Mouse (Mus musculus) MEL (cell line): Measurements from ENCODE around the gene Stk4. TPM values are rescaled to one million over a fixed set of nuclear protein-coding genes. Genes with fewer than 3 reads are reported as not detected.

Experiments
- DNase-seq: peaks from one replicate; pipeline ENCODE4 v3.0.0; 2011; ENCODE audit warnings: low read depth, low spot score
- H3K27ac ChIP-seq: 2 replicates; pipeline ENCODE4 v1.5.1; 2012; ENCODE audit warnings: low read depth, mild to moderate bottlenecking, control low read depth, low read length, moderate library complexity; ENCODE audit not compliant: control insufficient read depth
- H3K27me3 ChIP-seq, 2 experiments: fragments of 150-350 bp in 1 of 2; sonication (generic) in 1 of 2; 2 replicates each; pipeline ENCODE4 v1.6.1; 2012; ENCODE audit warnings: low read length in 2 of 2, mild to moderate bottlenecking in 2 of 2, improper control_type of control experiment in 1 of 2, moderate library complexity in 1 of 2; ENCODE audit not compliant: insufficient read depth in 2 of 2, control insufficient read depth in 1 of 2
- H3K36me3 ChIP-seq, 2 experiments: 2 replicates each; pipeline ENCODE4 v1.6.1; 2012 to 2014; ENCODE audit warnings: low read length in 2 of 2, improper control_type of control experiment in 1 of 2, inconsistent platforms in 1 of 2, mild to moderate bottlenecking in 1 of 2; ENCODE audit not compliant: insufficient read depth in 2 of 2, control insufficient read depth in 1 of 2
- H3K4me1 ChIP-seq, 2 experiments: fragments of 150-350 bp in 1 of 2; sonication (generic) in 1 of 2; 2 replicates each; pipeline ENCODE4 v1.6.1; 2012; ENCODE audit warnings: low read length in 2 of 2, improper control_type of control experiment in 1 of 2, mild to moderate bottlenecking in 1 of 2; ENCODE audit not compliant: insufficient read depth in 2 of 2, control insufficient read depth in 1 of 2
- H3K4me3 ChIP-seq, 2 experiments: fragments of 150-350 bp in 1 of 2; sonication (generic) in 1 of 2; 2 replicates each; pipeline ENCODE4 v1.5.1; 2012; ENCODE audit warnings: low read depth in 2 of 2, low read length in 2 of 2, mild to moderate bottlenecking in 2 of 2, moderate library complexity in 2 of 2, control low read depth in 1 of 2, improper control_type of control experiment in 1 of 2; ENCODE audit not compliant: control insufficient read depth in 1 of 2, insufficient read depth in 1 of 2
- H3K79me2 ChIP-seq: 2 replicates; pipeline ENCODE4 v1.6.1; 2012; ENCODE audit warnings: mild to moderate bottlenecking, low read length, moderate library complexity; ENCODE audit not compliant: control insufficient read depth, poor library complexity, insufficient read depth
- H3K9ac ChIP-seq: 2 replicates; pipeline ENCODE4 v1.6.1; 2012; ENCODE audit warnings: low read depth, mild to moderate bottlenecking, control low read depth, low read length, moderate library complexity; ENCODE audit not compliant: control insufficient read depth, poor library complexity, severe bottlenecking
- H3K9me3 ChIP-seq: fragments of 150-350 bp; sonication (generic); replicated peaks from 2 replicates; pipeline ENCODE4 v1.6.1; 2012; ENCODE audit warnings: mild to moderate bottlenecking, low read length, improper control_type of control experiment, moderate library complexity; ENCODE audit not compliant: insufficient read depth
- CHD1 ChIP-seq: IDR thresholded peaks from 2 replicates; pipeline ENCODE4 v1.6.1; 2012; ENCODE audit warnings: low read depth, mild to moderate bottlenecking, inconsistent platforms, low read length, improper control_type of control experiment
- CTCF ChIP-seq, 3 experiments: IDR thresholded peaks in 2 of 3; conservative IDR thresholded peaks in 1 of 3; 2 replicates each; pipeline ENCODE4 v1.5.1; 2011 to 2012; ENCODE audit warnings: low read length in 3 of 3, low read depth in 2 of 3, mild to moderate bottlenecking in 2 of 3, improper control_type of control experiment in 1 of 3, inconsistent platforms in 1 of 3, mixed read lengths in 1 of 3, moderate library complexity in 1 of 3; ENCODE audit not compliant: control insufficient read depth in 1 of 3, insufficient read depth in 1 of 3, poor library complexity in 1 of 3, severe bottlenecking in 1 of 3
- E2F4 ChIP-seq: IDR thresholded peaks from 2 replicates; pipeline ENCODE4 v1.6.1; 2011; ENCODE audit warnings: low read depth, low read length, improper control_type of control experiment, borderline replicate concordance
- ELF1 ChIP-seq: IDR thresholded peaks from 2 replicates; pipeline ENCODE4 v1.6.1; 2014; ENCODE audit warnings: low read depth, mild to moderate bottlenecking, inconsistent platforms, low read length, improper control_type of control experiment, moderate library complexity
- EP300 ChIP-seq, 2 experiments: IDR thresholded peaks; 2 replicates each; pipeline ENCODE4 v1.6.1; 2011; ENCODE audit warnings: improper control_type of control experiment in 2 of 2, low read length in 2 of 2, low read depth in 1 of 2, mild to moderate bottlenecking in 1 of 2
- ETS1 ChIP-seq: IDR thresholded peaks from 2 replicates; pipeline ENCODE4 v1.6.1; 2012; ENCODE audit warnings: low read depth, mild to moderate bottlenecking, inconsistent platforms, low read length, improper control_type of control experiment, moderate library complexity
- GATA1 ChIP-seq: IDR thresholded peaks from 2 replicates; pipeline ENCODE4 v1.6.1; 2011; ENCODE audit warnings: low read depth, low read length, improper control_type of control experiment
- HCFC1 ChIP-seq: IDR thresholded peaks from 2 replicates; pipeline ENCODE4 v1.6.1; 2012; ENCODE audit warnings: low read depth, mild to moderate bottlenecking, inconsistent platforms, low read length, improper control_type of control experiment, moderate library complexity
- JUND ChIP-seq: IDR thresholded peaks from 2 replicates; pipeline ENCODE4 v1.6.1; 2011; ENCODE audit warnings: low read depth, mild to moderate bottlenecking, improper control_type of control experiment, low read length
- KAT2A ChIP-seq: conservative IDR thresholded peaks from 2 replicates; pipeline ENCODE4 v1.6.1; 2012; ENCODE audit warnings: low read depth, low read length, improper control_type of control experiment, inconsistent platforms
- MAFK ChIP-seq: IDR thresholded peaks from 2 replicates; pipeline ENCODE4 v1.6.1; 2011; ENCODE audit warnings: low read depth, mild to moderate bottlenecking, low read length, improper control_type of control experiment, borderline replicate concordance
- MAZ ChIP-seq: IDR thresholded peaks from 2 replicates; pipeline ENCODE4 v1.6.1; 2012; ENCODE audit warnings: low read depth, mild to moderate bottlenecking, inconsistent platforms, low read length, improper control_type of control experiment
- MEF2A ChIP-seq: IDR thresholded peaks from 2 replicates; pipeline ENCODE4 v1.6.1; 2014; ENCODE audit warnings: low read depth, mild to moderate bottlenecking, inconsistent platforms, low read length, improper control_type of control experiment; ENCODE audit not compliant: poor library complexity, insufficient replicate concordance, severe bottlenecking; ENCODE audit errors: extremely low read depth
- MYB ChIP-seq: IDR thresholded peaks from 2 replicates; pipeline ENCODE4 v1.6.1; 2011; ENCODE audit warnings: mild to moderate bottlenecking, low read depth, low read length, improper control_type of control experiment
- MYC ChIP-seq: IDR thresholded peaks from 2 replicates; pipeline ENCODE4 v1.6.1; 2011; ENCODE audit warnings: low read depth, mild to moderate bottlenecking, low read length, improper control_type of control experiment, moderate library complexity
- NRF1 ChIP-seq: IDR thresholded peaks from 2 replicates; pipeline ENCODE4 v1.6.1; 2014; ENCODE audit warnings: low read depth, mild to moderate bottlenecking, inconsistent platforms, low read length, improper control_type of control experiment, moderate library complexity; ENCODE audit not compliant: poor library complexity, insufficient read depth, severe bottlenecking
- POLR2A ChIP-seq, 2 experiments: IDR thresholded peaks; 2 replicates each; pipeline ENCODE4 v1.6.1; 2011 to 2012; ENCODE audit warnings: low read length in 2 of 2, mild to moderate bottlenecking in 2 of 2, control low read depth in 1 of 2, improper control_type of control experiment in 1 of 2, low read depth in 1 of 2, moderate library complexity in 1 of 2; ENCODE audit not compliant: control insufficient read depth in 1 of 2, insufficient read depth in 1 of 2, poor library complexity in 1 of 2
- POLR2AphosphoS2 ChIP-seq: IDR thresholded peaks from 2 replicates; pipeline ENCODE4 v1.6.1; 2011; ENCODE audit warnings: low read length, improper control_type of control experiment
- RCOR1 ChIP-seq: IDR thresholded peaks from 2 replicates; pipeline ENCODE4 v1.6.1; 2012; ENCODE audit warnings: low read depth, mild to moderate bottlenecking, inconsistent platforms, low read length, improper control_type of control experiment
- SIN3A ChIP-seq: IDR thresholded peaks from 2 replicates; pipeline ENCODE4 v1.6.1; 2012; ENCODE audit warnings: low read length, improper control_type of control experiment, inconsistent platforms
- SMC3 ChIP-seq: IDR thresholded peaks from 2 replicates; pipeline ENCODE4 v1.6.1; 2011; ENCODE audit warnings: low read depth, low read length, improper control_type of control experiment
- TAL1 ChIP-seq: IDR thresholded peaks from 2 replicates; pipeline ENCODE4 v1.6.1; 2012; ENCODE audit warnings: mild to moderate bottlenecking, inconsistent platforms, low read length, moderate library complexity, mixed read lengths
- TBP ChIP-seq: IDR thresholded peaks from 2 replicates; pipeline ENCODE4 v1.8.0; 2011; ENCODE audit warnings: low read depth, low read length, improper control_type of control experiment
- TCF12 ChIP-seq: IDR thresholded peaks from 2 replicates; pipeline ENCODE4 v1.6.1; 2014; ENCODE audit warnings: low read depth, mild to moderate bottlenecking, inconsistent platforms, low read length, improper control_type of control experiment, moderate library complexity
- UBTF ChIP-seq: IDR thresholded peaks from 2 replicates; pipeline ENCODE4 v1.6.1; 2012; ENCODE audit warnings: low read depth, mild to moderate bottlenecking, inconsistent platforms, low read length, improper control_type of control experiment, moderate library complexity, borderline replicate concordance; ENCODE audit not compliant: insufficient read depth
- USF1 ChIP-seq: IDR thresholded peaks from 2 replicates; pipeline ENCODE4 v1.6.1; 2014; ENCODE audit warnings: low read depth, mild to moderate bottlenecking, inconsistent platforms, low read length, improper control_type of control experiment, moderate library complexity
- USF2 ChIP-seq, 2 experiments: IDR thresholded peaks; 2 replicates each; pipeline ENCODE4 v1.6.1; 2011 to 2012; ENCODE audit warnings: improper control_type of control experiment in 2 of 2, low read length in 2 of 2, borderline replicate concordance in 1 of 2, inconsistent platforms in 1 of 2, low read depth in 1 of 2, mild to moderate bottlenecking in 1 of 2; ENCODE audit not compliant: insufficient read depth in 1 of 2
- ZMIZ1 ChIP-seq: IDR thresholded peaks from 2 replicates; pipeline ENCODE4 v1.6.1; 2012; ENCODE audit warnings: low read depth, mild to moderate bottlenecking, inconsistent platforms, low read length, improper control_type of control experiment, moderate library complexity
- ZNF384 ChIP-seq: IDR thresholded peaks from 2 replicates; pipeline ENCODE4 v1.6.1; 2012; ENCODE audit warnings: low read depth, mild to moderate bottlenecking, inconsistent platforms, low read length, improper control_type of control experiment
- polyA plus RNA-seq, 2 experiments: library from polyadenylated mRNA; stranded (reverse) in 1 of 2; unstranded in 1 of 2; fragments of >175 nt in 1 of 2; fragments of >200 nt in 1 of 2; gene quantifications; 2 replicates each; pipeline versions ENCODE4 v1.2.1 to v1.2.4; 2012; ENCODE audit warnings: low replicate concordance in 2 of 2, low read depth in 1 of 2; ENCODE audit not compliant: insufficient read length in 2 of 2, insufficient read depth in 1 of 2, missing spikeins in 1 of 2
- total RNA-seq: library from RNA; depleted of rRNA; stranded (reverse); fragments of 300-350 nt; gene quantifications from 2 replicates; pipeline ENCODE4 v1.2.3, GENCODE M21; 2012

Gene Stk4
- total and polyA plus RNA-seq, 3 experiments, result 46.8 to 56.1 TPM; not detected in 1

DNA sequence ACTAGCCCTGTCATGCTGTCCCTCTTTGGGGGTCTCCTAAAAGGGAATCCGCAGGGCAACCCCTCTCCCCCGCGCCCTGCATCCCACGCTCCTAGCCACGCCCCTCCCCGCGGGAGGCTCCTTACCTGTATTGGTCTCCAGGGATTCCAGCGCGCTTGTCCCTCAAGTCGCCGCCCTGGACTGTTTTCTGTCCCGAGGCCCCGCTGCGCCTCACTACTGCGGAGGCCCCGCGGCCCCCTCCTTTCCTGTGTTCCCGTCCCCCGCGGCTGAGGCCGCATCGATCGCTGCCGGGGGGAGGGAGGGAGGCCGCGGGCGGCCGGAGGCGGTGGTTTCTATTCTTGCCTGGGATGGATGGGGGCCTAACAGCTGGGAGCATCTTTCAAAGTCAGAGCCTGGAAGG is 100.8 kb downstream of the Stk4 start, which contains the start of gene Kcns1:
Gene Kcns1 (minus strand): TSS at position 212 of the 400 bp plus-strand sequence.
- Histone ChIP-seq H3K4me3 (no peak within 1 kb of the TSS), H3K36me3 (peaks cover 0 to 12% of the 10 kb centered on the region in 2 experiments; a peak in 2 of 4 replicates), H3K27ac (no peak within 1 kb of the TSS), H3K79me2 (no peaks in the 10 kb centered on the region), H3K27me3 (peaks cover 0 to under 1% of the 10 kb centered on the region in 2 experiments), H3K9ac (no peak within 1 kb of the TSS), H3K9me3 (no peaks in the 10 kb centered on the region), H3K4me1 (peaks cover 10 to 15% of the 10 kb centered on the region in 2 experiments)
- no peak for TF ChIP-seq SMC3
- no peak for TF ChIP-seq MYC
- TF ChIP-seq CTCF (IDR thresholded peaks at IDR 0.05 in 2 of 3, conservative IDR thresholded peaks at IDR 0.05 in 1 of 3; ENCODE audit: control insufficient read depth in 1 of 3, insufficient read depth in 1 of 3, low read depth in 2 of 3, low read length in 3 of 3, poor library complexity in 1 of 3, severe bottlenecking in 1 of 3), result no peak
- TF ChIP-seq GATA1, result no peak
- no peak for TF ChIP-seq POLR2AphosphoS2
- no peak for TF ChIP-seq CHD1
- no peak for TF ChIP-seq KAT2A
- no peak for TF ChIP-seq ZMIZ1
- TF ChIP-seq NRF1, result no peak
- TF ChIP-seq MEF2A, result no peak
- DNase-seq, result no peak

DNA sequence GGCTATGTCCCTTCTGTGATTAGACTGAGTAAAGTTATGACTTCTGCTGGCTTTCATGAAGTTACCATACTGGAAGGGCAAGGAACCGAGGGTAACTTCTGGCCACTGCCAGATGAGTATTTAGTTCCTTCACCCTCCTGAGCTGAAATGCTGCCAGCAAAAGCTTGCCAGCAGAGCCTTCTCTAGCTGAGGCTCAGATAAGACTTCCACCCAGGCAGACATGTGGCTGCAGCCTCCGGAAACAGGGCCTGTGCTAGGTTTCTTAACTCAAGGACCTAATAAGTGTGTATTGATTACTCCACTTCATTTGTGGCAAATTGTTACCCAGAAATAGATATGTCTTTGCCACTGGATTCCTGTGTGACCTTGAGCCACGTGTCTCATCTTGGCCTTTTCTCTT is 103.3 kb downstream of the Stk4 start:
- Histone ChIP-seq H3K4me1 (peaks cover 11 to 17% of the 10 kb centered on the region in 2 experiments), H3K27ac (peak overlapping the region; percentile 43; the same call in 1 of the 2 replicates), H3K9ac (no peak overlapping the region), H3K4me3 (no peak overlapping the region), H3K36me3 (peaks cover 0 to 13% of the 10 kb centered on the region in 2 experiments; a peak in 2 of 4 replicates), H3K27me3 (no peaks in the 10 kb centered on the region; a peak in 1 of 4 replicates), H3K79me2 (no peaks in the 10 kb centered on the region), H3K9me3 (no peaks in the 10 kb centered on the region)
- peak; percentile 73 for DNase-seq
- TF ChIP-seq USF2 (IDR thresholded peaks at IDR 0.05; ENCODE audit: borderline replicate concordance in 1 of 2, insufficient read depth in 1 of 2, low read depth in 1 of 2, low read length in 2 of 2), result no peak
- peak; percentile 45 to 47; a peak in 3 of 4 replicates for TF ChIP-seq EP300 (IDR thresholded peaks at IDR 0.05; ENCODE audit: low read depth in 1 of 2, low read length in 2 of 2)
- peak; percentile 48; the same call in 1 of the 2 replicates for TF ChIP-seq ETS1
- 0 out of 2 replicates have a peak, but pooled peaks have one; percentile 11 for TF ChIP-seq TCF12
- TF ChIP-seq E2F4, result no peak
- no peak; the same call in 1 of the 2 replicates for TF ChIP-seq USF1
- peak; percentile 90 for TF ChIP-seq MYC
- no peak for TF ChIP-seq KAT2A
- TF ChIP-seq CTCF (IDR thresholded peaks at IDR 0.05 in 2 of 3, conservative IDR thresholded peaks at IDR 0.05 in 1 of 3; ENCODE audit: control insufficient read depth in 1 of 3, insufficient read depth in 1 of 3, low read depth in 2 of 3, low read length in 3 of 3, poor library complexity in 1 of 3, severe bottlenecking in 1 of 3), result no peak
- no peak for TF ChIP-seq TBP
- TF ChIP-seq ELF1, result 0 out of 2 replicates have a peak, but pooled peaks have one; percentile 43
- TF ChIP-seq MAZ, result no peak
- TF ChIP-seq GATA1, result peak; percentile 54; the same call in 1 of the 2 replicates
- no peak for TF ChIP-seq NRF1
- TF ChIP-seq RCOR1, result 0 out of 2 replicates have a peak, but pooled peaks have one; percentile 11
- TF ChIP-seq SIN3A, result peak; percentile 56
- no peak for TF ChIP-seq TAL1
- TF ChIP-seq MAFK, result no peak
- no peak for TF ChIP-seq UBTF
- no peak for TF ChIP-seq JUND
- no peak for TF ChIP-seq ZNF384
- TF ChIP-seq POLR2A (IDR thresholded peaks at IDR 0.05; ENCODE audit: control insufficient read depth in 1 of 2, insufficient read depth in 1 of 2, low read depth in 1 of 2, low read length in 2 of 2, poor library complexity in 1 of 2), result no peak
- TF ChIP-seq MYB, result no peak
- TF ChIP-seq HCFC1, result 0 out of 2 replicates have a peak, but pooled peaks have one; percentile 26
- no peak for TF ChIP-seq MEF2A
